Mouse (Mus musculus) C3H10T1/2 (cell line): ENCODE data around the gene 4931406P16Rik. TPM values are rescaled to one million over a fixed set of nuclear protein-coding genes. Genes with fewer than 3 reads are reported as not detected.

Source experiments
- polyA plus RNA-seq, 2 experiments: library from polyadenylated mRNA; unstranded; fragments of >200 nt; fragmentation: generic; extraction: Trizol; gene quantifications; one replicate each; pipeline ENCODE4 v1.2.1; 2012; ENCODE audit warnings: missing spikeins in 2 of 2

The 4931406P16Rik gene
- polyA plus RNA-seq: 1 to 10 TPM in 1 of 2 experiments, under 1 TPM in 1; 0.36 to 6.1 TPM

DNA sequence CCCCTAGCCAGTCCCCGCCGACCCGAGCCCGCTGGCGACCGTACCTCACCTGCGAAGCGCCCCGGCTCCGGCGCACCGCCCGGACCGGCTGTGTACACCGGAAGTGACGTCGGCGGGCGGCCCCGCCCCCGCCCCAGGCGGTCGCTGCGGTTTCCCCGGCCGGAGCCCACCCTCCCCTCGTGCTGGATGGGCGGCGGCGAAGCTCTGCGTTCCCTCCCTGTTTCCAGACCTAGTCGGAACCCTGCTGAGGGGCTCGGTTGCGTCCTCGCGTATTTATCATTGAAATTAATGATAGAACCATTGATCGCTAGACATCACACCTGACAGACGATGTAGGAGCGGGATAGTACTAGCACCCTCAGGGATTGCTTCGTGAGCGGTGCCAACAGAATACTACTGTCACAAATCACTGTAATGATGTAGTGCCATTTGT is at the start of gene 4931406P16Rik:
TSS of gene 4931406P16Rik (minus strand) at position 109 of the 433 bp plus-strand sequence.

GRCm38 (mm10) chr7:34250738-34251137 is 62.6 kb downstream of the 4931406P16Rik start, which contains the start of gene Gm6096:
Gene Gm6096 (plus strand): TSS chr7:34251038.

DNA sequence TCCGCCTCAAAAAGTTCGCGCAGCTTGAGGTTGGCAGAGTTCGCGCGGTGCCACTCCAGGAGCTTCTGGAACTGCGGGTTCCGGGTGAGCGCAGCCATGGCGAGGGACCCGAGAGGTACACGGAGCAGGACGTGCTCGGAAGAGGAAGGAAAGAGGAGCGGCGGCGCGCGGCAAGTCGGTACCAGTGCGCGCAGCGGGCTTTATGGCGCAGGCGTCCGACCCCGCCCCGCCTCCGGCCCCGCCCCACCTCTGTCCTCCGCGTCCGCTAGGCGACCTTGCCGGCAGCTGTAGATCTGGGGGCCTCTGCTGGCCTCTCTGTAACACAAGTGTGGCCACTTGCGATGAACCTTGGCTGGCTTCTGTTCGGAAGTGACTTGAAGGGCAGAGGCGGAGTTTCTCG is 83.2 kb downstream of the 4931406P16Rik start, which contains the start of gene Gpi1:
TSS of gene Gpi1 (minus strand) at position 221 of the 400 bp plus-strand sequence.

DNA sequence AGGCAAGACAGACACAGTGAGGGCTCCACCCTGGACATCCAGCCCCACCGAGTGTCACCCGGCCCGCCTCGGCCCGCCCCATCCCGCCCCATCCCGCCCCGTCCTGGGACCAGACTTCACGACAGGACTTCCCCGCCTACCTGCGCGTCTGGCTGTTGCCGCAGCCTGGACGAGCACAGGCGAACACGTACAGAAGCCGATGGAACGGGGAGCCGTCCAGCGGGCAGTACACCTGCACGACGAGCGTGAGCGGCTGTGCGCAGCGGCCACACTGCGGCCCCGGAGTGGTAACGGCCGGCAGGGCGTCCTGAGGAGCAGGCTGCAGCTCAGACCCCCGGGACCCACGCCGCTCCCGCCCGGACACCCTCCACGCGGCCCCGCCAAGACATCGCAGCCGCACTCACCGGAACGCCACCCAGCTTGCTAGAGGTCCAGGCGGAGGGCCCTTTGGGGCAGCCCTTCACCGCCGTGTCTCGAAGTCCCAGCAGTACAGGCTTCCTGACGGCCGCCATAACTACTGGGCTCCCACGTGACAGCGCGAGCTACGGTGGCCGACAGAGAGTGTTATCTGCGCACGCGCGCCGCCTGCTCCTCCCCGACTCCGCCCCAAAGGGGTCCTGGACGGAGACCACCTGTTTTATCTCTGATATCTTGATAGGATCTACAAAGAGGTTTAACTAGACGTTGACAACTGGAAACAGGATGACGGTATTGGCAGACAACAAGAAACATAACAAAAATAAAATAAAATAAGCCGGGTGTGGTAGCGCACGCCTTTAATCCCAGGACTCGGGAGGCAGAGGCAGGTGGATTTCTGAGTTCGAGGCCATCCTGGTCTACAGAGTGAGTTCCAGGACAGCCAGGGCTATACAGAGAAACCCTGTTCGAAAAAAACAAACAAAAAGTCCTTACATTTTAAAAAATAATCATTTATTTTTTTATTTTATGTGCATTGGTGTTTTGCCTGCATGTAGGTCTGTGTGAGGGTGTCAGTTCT is 116.9 kb downstream of the 4931406P16Rik start, which contains the start of gene Pdcd2l:
TSS of gene Pdcd2l (minus strand) at position 530 of the 997 bp plus-strand sequence.

Other genes with a start within 250 kb of the 4931406P16Rik start
- gene Scgb1b30, start 218.1 kb downstream of the 4931406P16Rik start, polyA plus RNA-seq: not detected
- 10 to 100 TPM; 34.4 to 36.7 TPM for gene Wtip, start 180.3 kb downstream of the 4931406P16Rik start, polyA plus RNA-seq
- gene Uba2, start 144.0 kb downstream of the 4931406P16Rik start, polyA plus RNA-seq: 10 to 100 TPM; 12.7 to 51.9 TPM
- gene Pdcd2l, start 116.9 kb downstream of the 4931406P16Rik start, polyA plus RNA-seq: 10 to 100 TPM; 21.8 to 24.0 TPM
- 100 to 1,000 TPM; 180 to 688 TPM for gene Gpi1, start 83.2 kb downstream of the 4931406P16Rik start, polyA plus RNA-seq
- under 1 TPM in 1 of 2 experiments, not detected in 1; 0.19 TPM for gene Gm6096, start 62.5 kb downstream of the 4931406P16Rik start, polyA plus RNA-seq
- 10 to 100 TPM in 1 of 2 experiments, 1 to 10 TPM in 1; 4.1 to 26.5 TPM for gene Lsm14a, start 79.8 kb upstream of the 4931406P16Rik start, polyA plus RNA-seq